Mouse (Mus musculus): ENCODE measurements around the gene Klrb1a. TPM values are rescaled to one million over a fixed set of nuclear protein-coding genes. Genes with fewer than 3 reads are reported as not detected.

Klrb1a gene
- polyA plus RNA-seq, 1 experiment from 2014 or later, result not detected

Other genes starting within 250 kb of the Klrb1a start
- 0.28 TPM in 1 of 2 replicates, not detected in the other for gene Tex52, start 248.1 kb downstream of the Klrb1a start, polyA plus RNA-seq (2015; fragmentation: Nextera tagmentation; extraction: Ambion mirVana)
- gene Gm44596, start 248.0 kb downstream of the Klrb1a start, polyA plus RNA-seq (2015; fragmentation: Nextera tagmentation; extraction: Ambion mirVana), result not detected in 2 replicates
- gene Nrip2, start 224.2 kb downstream of the Klrb1a start, polyA plus RNA-seq (2015; fragmentation: Nextera tagmentation; extraction: Ambion mirVana), result 2.2 and 2.3 TPM in 2 replicates
- 28.6 and 30.6 TPM in 2 replicates for gene Itfg2, start 198.6 kb downstream of the Klrb1a start, polyA plus RNA-seq (2015; fragmentation: Nextera tagmentation; extraction: Ambion mirVana)
- 257 and 288 TPM in 2 replicates for gene Fkbp4, start 184.9 kb downstream of the Klrb1a start, polyA plus RNA-seq (2015; fragmentation: Nextera tagmentation; extraction: Ambion mirVana)
- 0.92 and 1.9 TPM in 2 replicates for gene Pzp, start 96.8 kb downstream of the Klrb1a start, polyA plus RNA-seq (2015; fragmentation: Nextera tagmentation; extraction: Ambion mirVana)
- gene A2ml1, start 41.9 kb downstream of the Klrb1a start, polyA plus RNA-seq (2015; fragmentation: Nextera tagmentation; extraction: Ambion mirVana), result 0.28 and 0.47 TPM in 2 replicates
- gene Clec2h, start 38.9 kb upstream of the Klrb1a start, polyA plus RNA-seq (2015; fragmentation: Nextera tagmentation; extraction: Ambion mirVana), result not detected in 2 replicates
- not detected in 2 replicates for gene Klrb1, start 99.5 kb upstream of the Klrb1a start, polyA plus RNA-seq (2015; fragmentation: Nextera tagmentation; extraction: Ambion mirVana)
- 0.15 TPM in 1 of 2 replicates, not detected in the other for gene Klrb1c, start 165.7 kb upstream of the Klrb1a start, polyA plus RNA-seq (2015; fragmentation: Nextera tagmentation; extraction: Ambion mirVana)
- not detected in 2 replicates for gene Gm44511, start 202.8 kb upstream of the Klrb1a start, polyA plus RNA-seq (2015; fragmentation: Nextera tagmentation; extraction: Ambion mirVana)
- gene Klrb1b, start 202.8 kb upstream of the Klrb1a start, polyA plus RNA-seq (2015; fragmentation: Nextera tagmentation; extraction: Ambion mirVana), result not detected in 2 replicates

All from heart, embryonic 13.5 days (tissue).